8 mouse cellular contexts compared by ENCODE assay signal in the genomic region with DNA sequence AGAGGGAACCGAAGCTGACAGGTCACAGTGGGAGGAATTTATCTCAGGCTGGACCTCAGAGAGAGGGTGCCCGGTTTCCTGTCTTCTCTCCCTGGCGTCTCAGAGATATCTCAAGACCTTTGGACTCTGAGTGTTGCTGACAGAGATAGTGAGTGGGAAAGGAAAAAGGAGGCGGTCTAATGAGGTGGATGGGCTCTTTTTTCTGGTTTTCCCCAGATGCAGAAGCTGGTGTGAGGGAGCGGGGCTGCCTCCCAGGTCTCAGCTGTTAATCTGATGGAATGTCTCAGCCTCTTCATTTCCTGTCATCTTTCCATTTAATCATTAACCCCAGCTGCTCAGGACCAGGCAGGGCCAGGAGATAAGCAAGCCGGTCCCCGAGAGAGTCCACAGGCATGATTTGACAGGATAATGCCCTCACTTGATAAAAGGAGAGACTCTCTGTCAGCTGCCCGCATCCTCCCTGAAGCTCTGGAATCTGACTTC.
DNase-seq lines count a peak whose midpoint lies in the region; ATAC-seq and TF ChIP-seq lines count a peak whose summit lies in the region.
"Had no signal": no experiment of that assay in that cellular context is flagged by ENCODE, and none has a peak within 500 bp of the region (broad histone marks: within the 10 kb centered on the region; RNA-seq: fewer than 3 reads in every experiment).

No protein-coding gene starts in this region.

- 24% methylated on average over 8 of the region's 8 CpGs for WGBS in lung, postnatal 0 days
- 48% methylated on average over 8 of the region's 8 CpGs for WGBS in hindbrain, embryonic 14.5 days
- WGBS in stomach, embryonic 15.5 days, result 24% methylated on average over 8 of the region's 8 CpGs
- WGBS in limb, embryonic 10.5 days, result 37% methylated on average over 8 of the region's 8 CpGs

- no peaks in the 10 kb centered on the region for H3K9me3 ChIP-seq in lung, postnatal 0 days (ENCODE audit: low read length)
- no peaks in the 10 kb centered on the region for H3K9me3 ChIP-seq in hindbrain, embryonic 14.5 days (ENCODE audit: control insufficient read depth, low read length)
- no peaks in the 10 kb centered on the region for H3K9me3 ChIP-seq in stomach, embryonic 15.5 days
- H3K9me3 ChIP-seq in limb, embryonic 10.5 days (replicated peaks), result no peaks in the 10 kb centered on the region

- H3K27me3 ChIP-seq in lung, postnatal 0 days (replicated peaks; ENCODE audit: insufficient read depth, low read length), result no peaks in the 10 kb centered on the region
- H3K27me3 ChIP-seq in hindbrain, embryonic 14.5 days (ENCODE audit: control insufficient read depth, insufficient read depth, low read length), result no peaks in the 10 kb centered on the region
- no peaks in the 10 kb centered on the region for H3K27me3 ChIP-seq in stomach, embryonic 15.5 days (replicated peaks)
- no peaks in the 10 kb centered on the region for H3K27me3 ChIP-seq in limb, embryonic 10.5 days (ENCODE audit: low read depth, poor library complexity, severe bottlenecking)

- no peak overlapping the region for H3K9ac ChIP-seq in lung, postnatal 0 days (replicated peaks; ENCODE audit: low read depth)
- H3K9ac ChIP-seq in hindbrain, embryonic 14.5 days, result no peak overlapping the region
- no peak overlapping the region for H3K9ac ChIP-seq in stomach, embryonic 15.5 days

- H3K4me1 ChIP-seq in lung, postnatal 0 days (ENCODE audit: insufficient read depth, low read depth, low read length), result peaks cover 7% of the 10 kb centered on the region; the same call in 1 of the 2 replicates
- H3K4me1 ChIP-seq in hindbrain, embryonic 14.5 days (replicated peaks; ENCODE audit: control insufficient read depth, insufficient read depth, low read length), result peaks cover 12% of the 10 kb centered on the region
- peaks cover 29% of the 10 kb centered on the region for H3K4me1 ChIP-seq in stomach, embryonic 15.5 days
- peaks cover 34% of the 10 kb centered on the region for H3K4me1 ChIP-seq in limb, embryonic 10.5 days

- H3K36me3 ChIP-seq in lung, postnatal 0 days (ENCODE audit: insufficient read depth, low read length), result no peaks in the 10 kb centered on the region
- H3K36me3 ChIP-seq in hindbrain, embryonic 14.5 days (replicated peaks; ENCODE audit: control insufficient read depth, insufficient read depth), result no peaks in the 10 kb centered on the region
- no peaks in the 10 kb centered on the region for H3K36me3 ChIP-seq in stomach, embryonic 15.5 days
- H3K36me3 ChIP-seq in limb, embryonic 10.5 days, result no peaks in the 10 kb centered on the region

- no peak overlapping the region for H3K27ac ChIP-seq in lung, postnatal 0 days (ENCODE audit: low read length)
- H3K27ac ChIP-seq in hindbrain, embryonic 14.5 days, result 0 out of 2 replicates have a peak overlapping the region, but pooled peaks have one; percentile 51
- 0 out of 2 replicates have a peak overlapping the region, but pooled peaks have one; percentile 16 for H3K27ac ChIP-seq in stomach, embryonic 15.5 days
- no peak overlapping the region for H3K27ac ChIP-seq in limb, embryonic 10.5 days

- TF ChIP-seq CTCF in lung, postnatal 0 days (IDR thresholded peaks at IDR 0.05), result no peak

- H3K4me3 ChIP-seq in lung, postnatal 0 days (ENCODE audit: low read depth, low read length), result no peak overlapping the region
- no peak overlapping the region for H3K4me3 ChIP-seq in hindbrain, embryonic 14.5 days (replicated peaks; ENCODE audit: low read length)
- no peak overlapping the region for H3K4me3 ChIP-seq in stomach, embryonic 15.5 days (replicated peaks)
- H3K4me3 ChIP-seq in limb, embryonic 10.5 days, result no peak overlapping the region

- TF ChIP-seq EP300 in lung, postnatal 0 days (IDR thresholded peaks at IDR 0.05), result peak; percentile 29; the same call in 1 of the 2 replicates

- ATAC-seq in lung, postnatal 0 days, result peak; percentile 59
- peak; percentile 32; the same call in 1 of the 2 replicates for ATAC-seq in hindbrain, embryonic 14.5 days (ENCODE audit: low FRiP score)
- peak; percentile 45; the same call in 1 of the 2 replicates for ATAC-seq in stomach, embryonic 15.5 days (ENCODE audit: insufficient read depth, low FRiP score, low read depth)

- 0 out of 2 replicates have a peak overlapping the region, but pooled peaks have one; percentile 12 for H3K4me2 ChIP-seq in lung, postnatal 0 days (replicated peaks; ENCODE audit: low read depth, low read length)
- H3K4me2 ChIP-seq in hindbrain, embryonic 14.5 days (replicated peaks), result no peak overlapping the region
- peak overlapping the region; percentile 19 for H3K4me2 ChIP-seq in stomach, embryonic 15.5 days

- peak; percentile 66 for DNase-seq in lung, postnatal 0 days (ENCODE audit: low spot score)
- no peak for DNase-seq in lung, adult 18-20 months
- no peak for DNase-seq in hindbrain, embryonic 14.5 days (ENCODE audit: low spot score)
- DNase-seq in liver, result peak; percentile 81
- no peak for DNase-seq in limb, embryonic 10.5 days (ENCODE audit: low spot score)
- DNase-seq in adrenal gland, postnatal 36 days, result no peak
- DNase-seq: cerebellum, postnatal 25 days had no signal

Comparison
In these comparisons a context has a peak if more than half of its experiments do, and no peak if none do; other contexts are left out.
1. DNase-seq: peak in lung, postnatal 0 days (single experiment) and liver (single experiment); none in lung, adult 18-20 months (0 of 2), hindbrain, embryonic 14.5 days (single experiment), limb, embryonic 10.5 days (single experiment) and adrenal gland, postnatal 36 days (0 of 2).
2. H3K27ac ChIP-seq: peak in hindbrain, embryonic 14.5 days (single experiment) and stomach, embryonic 15.5 days (single experiment); none in lung, postnatal 0 days (single experiment) and limb, embryonic 10.5 days (single experiment).
3. Peak in every context shown above with its lines, with median percentiles within 50 percentile points of each other: ATAC-seq.